Comparison of ENCODE assay signal across 8 mouse cellular contexts in genomic region chr9:106464751-106465541, GRCm38 (mm10). TPM values are rescaled to one million over a fixed set of nuclear protein-coding genes. Genes with fewer than 3 reads are reported as not detected.
DNase-seq lines count a peak whose midpoint lies in the region; ATAC-seq and TF ChIP-seq lines count a peak whose summit lies in the region.

No protein-coding gene starts in this region.

- H3K9ac ChIP-seq in kidney, embryonic 14.5 days (ENCODE audit: low read depth, low read length), result peak overlapping the region; percentile 75
- peak overlapping the region; percentile 52 for H3K9ac ChIP-seq in liver, embryonic 11.5 days (ENCODE audit: low read depth, low read length)

- WGBS in kidney, embryonic 14.5 days, result 2% methylated on average over 67 of the region's 99 CpGs
- WGBS in liver, embryonic 11.5 days, result 5% methylated on average over 98 of the region's 99 CpGs

- H3K9me3 ChIP-seq in kidney, embryonic 14.5 days (ENCODE audit: control insufficient read depth, low read length), result no peaks in the 10 kb centered on the region
- no peaks in the 10 kb centered on the region for H3K9me3 ChIP-seq in liver, embryonic 11.5 days (ENCODE audit: control insufficient read depth, low read length)

- peak overlapping the region; percentile 84 for H3K4me3 ChIP-seq in testis, adult 2 months (ENCODE audit: control insufficient read depth, low read depth, low read length)
- peak overlapping the region; percentile 53 for H3K4me3 ChIP-seq in kidney, embryonic 14.5 days (ENCODE audit: low read length)
- H3K4me3 ChIP-seq in liver, embryonic 11.5 days (ENCODE audit: low read depth, low read length), result peak overlapping the region; percentile 52

- no peaks in the 10 kb centered on the region for H3K27me3 ChIP-seq in testis, adult 2 months (ENCODE audit: control insufficient read depth, insufficient read depth, low read length)
- H3K27me3 ChIP-seq in kidney, embryonic 14.5 days (ENCODE audit: control insufficient read depth, insufficient read depth, low read length), result no peaks in the 10 kb centered on the region
- peaks cover 29% of the 10 kb centered on the region for H3K27me3 ChIP-seq in liver, embryonic 11.5 days (replicated peaks; ENCODE audit: control insufficient read depth, insufficient read depth, low read length)

- no peak for DNase-seq in testis, postnatal 14 days (ENCODE audit: low spot score)
- peak; percentile 94 to 95 for DNase-seq in cerebellum, postnatal 25 days
- DNase-seq in liver, embryonic 11.5 days (ENCODE audit: low spot score), result peak; percentile 65
- DNase-seq in neural tube, embryonic 10.5 days (ENCODE audit: extremely low spot score, low spot score), result peak; percentile 79
- no peak for DNase-seq in urinary bladder, postnatal 10 days (ENCODE audit: low spot score)

- no peak for TF ChIP-seq CTCF in testis, adult 2 months (IDR thresholded peaks at IDR 0.05; ENCODE audit: control insufficient read depth, insufficient read depth, insufficient replicate concordance, low read depth, low read length)

- peak overlapping the region; percentile 98 for H3K4me2 ChIP-seq in kidney, embryonic 14.5 days (replicated peaks; ENCODE audit: low read depth, low read length)
- H3K4me2 ChIP-seq in liver, embryonic 11.5 days, result peak overlapping the region; percentile 81

- H3K27ac ChIP-seq in testis, adult 2 months (ENCODE audit: control insufficient read depth, insufficient read depth, low read depth, low read length), result 0 out of 2 replicates have a peak overlapping the region, but pooled peaks have one; percentile 46
- H3K27ac ChIP-seq in kidney, embryonic 14.5 days (ENCODE audit: low read depth, low read length), result peak overlapping the region; percentile 67
- no peak overlapping the region for H3K27ac ChIP-seq in liver, embryonic 11.5 days (ENCODE audit: low read depth, low read length)

- H3K4me1 ChIP-seq in testis, adult 2 months (ENCODE audit: control insufficient read depth, insufficient read depth, low read length), result peaks cover 11% of the 10 kb centered on the region
- H3K4me1 ChIP-seq in kidney, embryonic 14.5 days (ENCODE audit: control insufficient read depth, insufficient read depth, low read length), result peaks cover 18% of the 10 kb centered on the region
- peaks cover 7% of the 10 kb centered on the region for H3K4me1 ChIP-seq in liver, embryonic 11.5 days (replicated peaks; ENCODE audit: control insufficient read depth, insufficient read depth, low read length)

- peak; percentile 49 for ATAC-seq in granulocyte monocyte progenitor cell, adult 5-6 weeks (replicated peaks; ENCODE audit: poor library complexity, severe bottlenecking)
- peak; percentile 81 for ATAC-seq in kidney, embryonic 14.5 days (ENCODE audit: low FRiP score, low TSS enrichment)
- peak; percentile 35 for ATAC-seq in liver, embryonic 11.5 days (replicated peaks; ENCODE audit: low FRiP score)

- no peaks in the 10 kb centered on the region for H3K36me3 ChIP-seq in testis, adult 2 months (ENCODE audit: control insufficient read depth, insufficient read depth, low read length)
- peaks cover 35% of the 10 kb centered on the region for H3K36me3 ChIP-seq in kidney, embryonic 14.5 days (ENCODE audit: control insufficient read depth, insufficient read depth, low read length)
- H3K36me3 ChIP-seq in liver, embryonic 11.5 days (ENCODE audit: control insufficient read depth, insufficient read depth, low read length), result peaks cover 15% of the 10 kb centered on the region

- no peak for TF ChIP-seq POLR2A in testis, adult 2 months (IDR thresholded peaks at IDR 0.05; ENCODE audit: control insufficient read depth, low read depth, low read length)

RNA-seq across cellular contexts. Expression of gene Gpr62, which starts 0.8 kb away (rescaled TPM):
- polyA plus RNA-seq in testis, adult 2 months (2012; rRNA removed), result 22.5 and 24.9 TPM in 2 replicates
- total RNA-seq in granulocyte monocyte progenitor cell, adult 5-6 weeks (2014; fragmentation: Nextera tagmentation), result not detected in 2 replicates
- not detected in 2 replicates for total RNA-seq in granulocyte monocyte progenitor cell, adult 5-6 weeks (2017)
- 0.37 and 0.66 TPM in 2 replicates for polyA plus RNA-seq in kidney, embryonic 14.5 days (2014; fragmentation: Nextera tagmentation; extraction: Ambion mirVana)
- polyA plus RNA-seq in liver, embryonic 11.5 days (2014; fragmentation: Nextera tagmentation; extraction: Ambion mirVana), result 0.11 TPM in 1 of 2 replicates, not detected in the other

RNA-seq across cellular contexts. Expression of gene Rrp9, which starts 10.8 kb away (rescaled TPM):
- 20.0 and 20.9 TPM in 2 replicates for polyA plus RNA-seq in testis, adult 2 months (2012; rRNA removed)
- total RNA-seq in granulocyte monocyte progenitor cell, adult 5-6 weeks (2014; fragmentation: Nextera tagmentation), result 30.4 and 32.8 TPM in 2 replicates
- 47.3 and 57.5 TPM in 2 replicates for total RNA-seq in granulocyte monocyte progenitor cell, adult 5-6 weeks (2017)
- polyA plus RNA-seq in kidney, embryonic 14.5 days (2014; fragmentation: Nextera tagmentation; extraction: Ambion mirVana), result 43.8 and 49.3 TPM in 2 replicates
- 85.4 and 92.8 TPM in 2 replicates for polyA plus RNA-seq in liver, embryonic 11.5 days (2014; fragmentation: Nextera tagmentation; extraction: Ambion mirVana)

RNA-seq across cellular contexts. Expression of gene Parp3, which starts 11.8 kb away (rescaled TPM):
- polyA plus RNA-seq in testis, adult 2 months (2012; rRNA removed), result 2.9 and 5.2 TPM in 2 replicates
- 10.9 and 15.1 TPM in 2 replicates for total RNA-seq in granulocyte monocyte progenitor cell, adult 5-6 weeks (2014; fragmentation: Nextera tagmentation)
- total RNA-seq in granulocyte monocyte progenitor cell, adult 5-6 weeks (2017), result 7.6 and 13.8 TPM in 2 replicates
- polyA plus RNA-seq in kidney, embryonic 14.5 days (2014; fragmentation: Nextera tagmentation; extraction: Ambion mirVana), result 1.9 and 2.7 TPM in 2 replicates
- 1.5 and 1.6 TPM in 2 replicates for polyA plus RNA-seq in liver, embryonic 11.5 days (2014; fragmentation: Nextera tagmentation; extraction: Ambion mirVana)

RNA-seq across cellular contexts. Expression of gene Pcbp4, which starts 11.9 kb away (rescaled TPM):
- 65.7 and 78.3 TPM in 2 replicates for polyA plus RNA-seq in testis, adult 2 months (2012; rRNA removed)
- total RNA-seq in granulocyte monocyte progenitor cell, adult 5-6 weeks (2014; fragmentation: Nextera tagmentation), result 4.5 TPM in 2 replicates
- total RNA-seq in granulocyte monocyte progenitor cell, adult 5-6 weeks (2017), result 1.2 and 3.6 TPM in 2 replicates
- polyA plus RNA-seq in kidney, embryonic 14.5 days (2014; fragmentation: Nextera tagmentation; extraction: Ambion mirVana), result 129 and 147 TPM in 2 replicates
- 62.4 and 63.2 TPM in 2 replicates for polyA plus RNA-seq in liver, embryonic 11.5 days (2014; fragmentation: Nextera tagmentation; extraction: Ambion mirVana)

RNA-seq across cellular contexts. Expression of gene Abhd14a, which starts 17.5 kb away (rescaled TPM):
- polyA plus RNA-seq in testis, adult 2 months (2012; rRNA removed), result 197 and 198 TPM in 2 replicates
- total RNA-seq in granulocyte monocyte progenitor cell, adult 5-6 weeks (2014; fragmentation: Nextera tagmentation), result 50.3 and 57.3 TPM in 2 replicates
- 26.0 and 27.0 TPM in 2 replicates for total RNA-seq in granulocyte monocyte progenitor cell, adult 5-6 weeks (2017)
- polyA plus RNA-seq in kidney, embryonic 14.5 days (2014; fragmentation: Nextera tagmentation; extraction: Ambion mirVana), result 50.2 and 58.8 TPM in 2 replicates
- 53.6 and 54.0 TPM in 2 replicates for polyA plus RNA-seq in liver, embryonic 11.5 days (2014; fragmentation: Nextera tagmentation; extraction: Ambion mirVana)

Comparison
In these comparisons a context has a peak if more than half of its experiments do, and no peak if none do; other contexts are left out.
1. DNase-seq: peak in cerebellum, postnatal 25 days (2 of 2), liver, embryonic 11.5 days (single experiment) and neural tube, embryonic 10.5 days (single experiment); none in testis, postnatal 14 days (single experiment) and urinary bladder, postnatal 10 days (single experiment).
2. RNA of gene Gpr62, which starts 0.8 kb away (polyA plus RNA-seq): 22.5 to 24.9 TPM in testis, adult 2 months; 0.37 to 0.66 TPM in kidney, embryonic 14.5 days and 0.11 TPM in liver, embryonic 11.5 days; every median in the first group is over 10 times any median in the second.
3. Peak in every context shown above with its lines, with median percentiles within 50 percentile points of each other: H3K4me3 ChIP-seq and ATAC-seq.